Mouse (Mus musculus): Measurements from ENCODE around the gene Gcm1. TPM values are rescaled to one million over a fixed set of nuclear protein-coding genes. Genes with fewer than 3 reads are reported as not detected.
A peak's percentile ranks its signal among the peaks of the same experiment; 100 is the strongest.
"Not testable (repeated sequence)": the region's sequence is repeated elsewhere in the genome, so short reads cannot be mapped to it uniquely, and the experiment has no call there.

Gcm1 gene
- total RNA-seq, 2 experiments from 2014 or later, result not detected

DNA sequence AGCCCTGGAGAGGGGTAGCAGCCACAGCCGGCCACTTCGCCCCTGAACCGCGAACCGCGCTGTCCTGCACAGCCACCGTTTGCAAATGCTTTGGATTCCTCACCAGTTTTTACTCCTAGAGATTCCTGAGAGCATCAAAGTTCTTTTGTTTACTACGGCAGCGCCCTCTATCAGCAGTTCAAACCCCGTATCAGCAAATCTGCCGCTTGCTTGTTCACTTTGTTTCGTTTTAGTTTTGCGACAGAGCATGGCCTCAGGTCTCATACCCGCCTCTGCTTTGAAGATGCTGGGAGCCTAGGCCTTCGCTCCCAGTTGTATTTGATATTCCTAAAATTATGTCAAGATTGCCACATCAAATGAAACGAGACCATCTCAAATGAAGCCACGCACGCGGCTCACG lies 5.0 kb upstream of the Gcm1 start:
- peak in 1 of 2 experiments; percentile 26 for DNase-seq

- no peak for DNase-seq
Observed at GRCm38 (mm10) chr9:78050452-78050970, 1.2 kb upstream of the Gcm1 start.

- DNase-seq, result no peak
Observed at GRCm38 (mm10) chr9:78053821-78054220, 2.1 kb downstream of the Gcm1 start.

DNA sequence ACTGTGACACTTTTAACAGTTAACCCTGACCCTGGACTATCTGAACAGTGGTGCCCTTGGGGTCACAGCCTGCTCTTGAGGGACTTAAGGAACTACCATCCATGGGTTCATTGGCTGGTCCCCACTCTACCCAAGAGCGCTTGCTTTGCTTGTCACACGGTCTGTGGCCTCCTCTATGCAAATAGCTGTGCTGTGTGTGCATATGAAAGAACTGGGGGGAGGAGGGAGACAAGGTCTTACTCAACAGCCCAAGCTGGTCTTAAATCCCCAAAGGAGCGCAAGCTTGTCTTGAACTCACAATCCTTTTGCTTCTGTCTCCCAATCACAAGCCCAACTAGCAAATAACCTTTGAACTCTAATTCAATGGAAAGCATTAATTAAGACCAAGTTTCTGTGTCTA lies 2.6 kb downstream of the Gcm1 start:
- no peak for DNase-seq

GRCm38 (mm10) chr9:78059525-78060120 lies 7.9 kb downstream of the Gcm1 start:
- DNase-seq, result no peak

GRCm38 (mm10) chr9:78062392-78062791 lies 10.7 kb downstream of the Gcm1 start:
- no peak for DNase-seq

DNA sequence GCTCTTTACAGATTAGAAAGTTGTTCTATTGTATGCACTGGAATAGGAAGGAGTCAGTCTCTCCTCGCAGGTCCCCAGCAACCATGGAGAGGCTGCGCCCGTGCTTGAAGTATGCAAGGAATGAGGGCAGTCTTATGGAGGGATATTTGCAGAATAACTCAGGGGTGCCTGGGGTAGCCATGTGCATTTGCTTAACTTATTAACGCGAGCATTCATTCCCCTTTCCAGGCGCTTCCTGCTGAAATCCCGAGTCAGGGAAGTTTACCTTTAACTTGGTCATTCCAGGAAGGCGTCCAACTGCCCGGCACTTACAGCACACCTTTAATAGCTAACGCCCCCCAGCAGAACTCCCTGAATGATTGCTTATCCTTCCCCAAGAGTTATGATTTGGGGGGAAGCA lies 12.4 kb downstream of the Gcm1 start:
- no peak for DNase-seq

- no peak for DNase-seq
Observed at GRCm38 (mm10) chr9:78070496-78070895, 18.8 kb downstream of the Gcm1 start.

- no peak for DNase-seq
Observed at GRCm38 (mm10) chr9:78071626-78072025, 19.9 kb downstream of the Gcm1 start.

DNA sequence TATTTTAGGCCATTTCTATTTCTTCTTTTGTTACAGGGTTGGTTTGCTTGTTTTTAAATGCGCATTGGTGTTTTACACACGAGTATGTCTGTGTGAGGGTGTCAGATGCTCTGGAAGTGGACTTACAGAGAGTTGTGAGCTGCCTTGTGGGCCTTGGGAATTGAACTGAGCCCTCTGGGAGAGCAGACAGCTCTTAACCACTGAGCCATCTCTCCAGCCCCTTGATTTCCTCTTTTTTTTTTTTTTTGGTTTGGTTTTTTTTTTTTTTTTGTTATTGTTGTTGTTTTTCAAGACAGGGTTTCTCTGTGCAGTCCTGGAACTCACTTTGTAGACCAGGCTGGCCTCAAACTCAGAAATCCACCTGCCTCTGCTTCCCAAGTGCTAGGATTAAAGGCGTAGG lies 21.6 kb downstream of the Gcm1 start:
- DNase-seq, result not testable (repeated sequence)

DNA sequence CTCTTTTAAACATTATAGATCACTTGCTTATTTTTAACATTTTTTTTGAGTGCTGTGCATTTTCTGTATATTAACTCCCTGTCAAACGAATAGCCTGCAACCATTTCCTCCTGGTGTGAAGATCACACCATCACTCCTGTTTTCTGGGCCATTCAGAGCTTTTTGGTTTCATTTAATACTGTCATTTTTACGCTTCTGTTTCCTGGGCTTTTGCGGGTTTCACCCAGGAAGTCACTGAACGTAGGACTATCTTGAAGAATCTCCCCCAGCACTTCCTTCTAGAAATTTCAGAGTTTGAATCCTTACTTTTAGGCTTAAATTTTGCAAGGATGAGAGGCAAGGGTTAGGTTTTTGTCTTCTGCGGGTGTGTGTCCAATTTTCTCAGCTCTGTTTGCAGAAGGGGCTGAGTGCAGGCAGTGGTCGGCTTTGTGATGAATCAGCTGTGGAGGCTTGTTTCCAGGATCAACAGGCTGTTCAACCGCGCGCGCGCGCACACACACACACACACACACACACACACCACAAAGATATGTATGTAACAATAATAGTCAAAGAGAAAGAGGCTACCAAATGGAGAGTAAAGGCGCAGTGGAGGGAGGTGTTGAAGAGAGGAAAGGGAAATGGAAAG lies 22.1 kb downstream of the Gcm1 start:
- DNase-seq, result no peak

DNA sequence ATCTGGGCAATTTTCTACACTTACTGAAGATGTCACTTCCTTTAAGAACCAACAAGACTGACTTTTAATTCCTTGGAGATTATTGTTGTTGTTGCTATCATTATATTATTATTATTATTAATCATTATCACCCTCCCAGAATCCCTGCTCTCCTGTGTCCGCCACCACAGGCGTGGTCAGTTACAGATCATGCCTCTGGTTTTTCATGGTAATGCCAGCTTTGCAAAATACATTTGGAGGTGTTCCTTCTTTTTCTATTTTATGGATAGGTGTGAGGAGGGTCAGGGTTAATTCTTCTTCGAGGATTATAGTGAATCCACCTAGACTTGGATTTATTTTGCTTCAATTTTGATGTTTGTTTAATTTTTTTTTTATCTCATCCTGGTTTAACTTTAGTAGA lies 23.5 kb downstream of the Gcm1 start:
- DNase-seq, result no peak

GRCm38 (mm10) chr9:78078240-78078639 lies 26.5 kb downstream of the Gcm1 start:
- peak in 1 of 2 experiments; percentile 4 for DNase-seq

GRCm38 (mm10) chr9:78081835-78082234 lies 30.1 kb downstream of the Gcm1 start:
- no peak for DNase-seq

DNA sequence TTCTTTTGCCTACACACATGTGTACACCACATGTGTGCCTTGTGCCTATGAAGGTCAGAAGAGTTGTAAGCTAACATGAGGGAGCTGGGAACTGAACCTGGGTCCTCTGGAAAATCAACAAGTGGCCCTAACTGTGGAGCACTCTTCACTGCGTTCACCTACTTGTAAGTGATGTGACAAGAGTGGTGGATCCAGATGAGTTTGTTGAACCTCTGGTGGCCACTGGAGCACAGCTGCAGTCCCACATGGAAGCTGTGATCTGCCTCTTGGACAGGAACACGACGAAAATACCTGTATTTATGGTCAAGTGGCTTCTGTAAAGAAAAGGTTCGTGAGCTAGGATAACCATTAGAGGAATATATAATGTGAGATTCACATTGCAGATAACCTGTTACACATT lies 32.6 kb downstream of the Gcm1 start:
- no peak for DNase-seq

DNA sequence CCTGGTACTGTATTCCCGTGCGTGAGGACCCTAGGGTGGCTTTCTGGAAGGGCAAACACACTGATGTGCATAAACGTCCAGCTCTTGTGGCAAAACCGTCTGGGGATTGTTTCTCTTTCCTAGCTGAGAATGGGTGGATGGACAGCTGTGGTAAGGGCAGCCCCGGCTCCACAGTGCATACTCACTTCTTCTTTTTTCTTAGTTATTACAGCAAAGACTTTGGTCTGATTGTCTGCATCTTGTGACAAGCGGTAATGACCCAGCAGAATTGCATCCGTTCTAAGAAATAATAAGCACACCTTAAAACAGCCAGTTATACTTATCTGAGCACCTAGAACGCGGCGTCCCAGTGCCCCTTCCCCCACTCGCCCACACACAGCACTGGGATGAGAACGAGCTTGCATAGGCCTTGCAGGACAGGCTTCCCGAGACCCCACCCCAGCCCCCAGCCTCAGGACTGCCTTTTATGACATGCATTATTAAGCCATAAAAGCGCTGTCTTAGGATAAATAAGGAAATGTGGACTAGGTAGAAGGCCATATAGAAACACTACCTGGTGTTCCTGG lies 34.1 kb downstream of the Gcm1 start:
- DNase-seq, result no peak

DNA sequence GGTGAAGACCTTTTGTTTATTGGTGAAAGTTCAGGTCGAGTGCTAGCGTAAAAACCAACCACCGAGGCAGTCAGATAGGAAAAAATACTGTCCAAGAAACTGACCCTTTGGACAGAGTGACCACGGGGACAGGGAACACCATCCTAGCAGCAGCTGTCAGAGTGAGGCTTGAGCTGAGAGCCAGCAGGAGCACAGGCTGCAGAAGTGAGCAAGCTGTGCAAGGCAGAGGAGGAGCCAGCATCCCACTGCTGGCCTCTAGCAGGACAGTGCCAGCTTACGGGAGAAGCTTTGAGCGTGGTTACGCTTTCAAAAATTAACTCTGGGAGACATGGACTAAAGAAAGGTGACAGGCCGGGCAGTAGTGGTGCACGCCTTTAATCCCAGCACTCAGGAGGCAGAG lies 36.0 kb downstream of the Gcm1 start:
- DNase-seq, result no peak

GRCm38 (mm10) chr9:78088521-78088920 lies 36.8 kb downstream of the Gcm1 start:
- no peak for DNase-seq

DNA sequence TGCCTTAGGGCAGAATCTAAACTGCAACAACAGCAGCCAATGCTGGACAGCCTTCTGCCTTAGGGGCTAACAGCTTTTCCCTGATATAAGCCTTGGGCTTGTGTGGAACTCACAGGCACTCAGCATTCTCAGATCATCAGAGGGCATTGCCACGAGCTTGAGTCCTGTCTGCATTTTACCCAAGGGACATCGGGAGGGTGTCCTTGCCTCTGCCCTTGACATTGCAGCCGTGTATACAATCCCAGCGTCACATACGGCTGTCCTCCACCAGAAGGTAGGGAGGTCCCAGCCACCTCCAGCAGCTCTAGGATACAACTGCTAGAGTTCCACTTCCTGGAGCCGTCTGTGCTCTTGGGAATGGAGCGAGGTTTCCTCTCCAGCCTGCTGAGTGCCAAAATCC lies 37.2 kb downstream of the Gcm1 start:
- DNase-seq, result no peak

GRCm38 (mm10) chr9:78089906-78090305 lies 38.2 kb downstream of the Gcm1 start:
- no peak for DNase-seq

GRCm38 (mm10) chr9:78090596-78090995 lies 38.9 kb downstream of the Gcm1 start:
- no peak for DNase-seq

- no peak for DNase-seq
Observed at GRCm38 (mm10) chr9:78095686-78096085, 44.0 kb downstream of the Gcm1 start.

GRCm38 (mm10) chr9:78096376-78096775 lies 44.7 kb downstream of the Gcm1 start:
- no peak for DNase-seq

DNA sequence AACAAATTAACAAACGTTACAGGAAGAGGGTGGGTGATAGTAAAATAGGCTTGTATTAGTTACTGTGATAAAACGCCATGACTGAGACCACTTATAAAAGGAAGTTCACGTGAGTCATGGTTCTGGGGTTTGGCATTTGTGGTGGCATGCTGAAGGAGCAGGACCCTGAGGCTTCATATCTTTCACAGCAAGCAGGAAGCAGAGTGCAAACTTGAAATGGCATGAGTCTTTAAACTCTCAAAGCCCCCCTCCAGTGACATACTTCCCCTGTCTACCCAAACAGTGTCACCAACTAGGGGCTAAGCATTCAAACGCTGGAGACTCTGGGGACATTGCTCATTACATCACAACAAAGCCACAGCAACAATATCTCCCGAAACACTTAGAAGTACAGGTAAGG lies 49.2 kb downstream of the Gcm1 start:
- no peak for DNase-seq
